Mouse (Mus musculus): Measurements from ENCODE around the gene Dbx2.

Gene Dbx2

DNA sequence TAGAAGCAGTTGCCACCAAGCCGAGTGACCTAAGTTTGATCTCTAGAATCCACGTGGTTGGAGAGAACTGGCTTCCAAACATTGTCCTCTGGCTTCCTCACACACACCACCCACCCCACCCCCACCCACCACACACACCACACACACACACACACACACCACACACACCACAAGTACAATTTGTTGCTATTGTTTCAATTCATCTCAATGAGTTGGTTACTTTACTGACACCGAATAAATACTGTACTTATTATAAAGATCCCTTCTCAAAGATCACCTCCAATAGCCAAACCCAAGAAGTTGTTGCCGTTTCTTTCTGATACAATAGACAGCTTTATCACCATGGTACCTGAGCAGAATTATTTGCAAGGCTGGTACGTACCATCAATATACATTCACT, at the start of gene Dbx2:
Dbx2 (minus strand) TSS at position 101 of the 400 bp plus-strand sequence.
- DNase-seq (ENCODE audit: low spot score in 2 of 2) = no peak

- DNase-seq (ENCODE audit: low spot score in 2 of 2) = no peak
Observed at GRCm38 (mm10) chr15:95702206-95702605, 46.4 kb upstream of the Dbx2 start.

GRCm38 (mm10) chr15:95701573-95701972, 45.8 kb upstream of the Dbx2 start:
- no peak for DNase-seq (ENCODE audit: low spot score in 2 of 2)

DNA sequence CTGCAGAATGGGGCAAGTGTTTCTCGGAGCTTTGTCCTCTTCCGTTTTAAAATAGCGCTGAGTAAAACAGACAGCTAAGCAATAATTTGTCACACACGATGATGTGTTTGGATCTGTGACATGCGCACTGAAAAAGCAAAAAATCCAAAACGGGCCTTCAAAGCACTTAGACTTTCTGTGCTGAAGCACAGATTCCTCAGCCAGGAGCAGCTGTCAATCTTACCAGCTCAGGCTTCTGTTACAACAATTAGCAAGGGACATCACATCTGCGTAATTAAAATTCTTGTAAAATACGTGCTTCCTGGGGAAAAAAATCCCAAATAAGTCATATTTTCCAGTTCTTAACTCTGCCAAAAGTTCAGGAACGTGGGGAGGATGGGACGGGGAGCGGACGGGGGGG, 43.6 kb upstream of the Dbx2 start:
- no peak for DNase-seq (ENCODE audit: low spot score in 2 of 2)

GRCm38 (mm10) chr15:95693759-95694158, 38.0 kb upstream of the Dbx2 start:
- no peak for DNase-seq (ENCODE audit: low spot score in 2 of 2)

DNA sequence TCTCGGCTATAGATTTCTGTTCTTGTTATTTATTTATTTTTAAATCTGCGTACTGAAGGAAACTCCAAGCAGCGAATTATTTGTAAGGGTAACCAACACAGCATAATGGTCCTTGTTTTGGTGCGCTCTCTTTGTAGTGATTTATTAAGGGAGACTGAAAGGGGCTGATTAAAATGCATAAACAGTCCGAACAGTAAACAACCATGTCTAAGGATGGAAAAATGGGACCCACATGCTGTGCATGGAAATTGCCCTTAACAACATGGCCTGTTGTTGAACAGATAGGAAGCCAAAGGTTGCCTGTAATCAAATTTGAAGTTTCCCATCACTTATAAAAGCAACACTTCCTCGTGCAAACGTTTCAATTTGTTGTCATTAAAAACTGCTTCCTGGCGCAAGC, 35.8 kb upstream of the Dbx2 start:
- no peak for DNase-seq (ENCODE audit: low spot score in 2 of 2)

GRCm38 (mm10) chr15:95691129-95691528, 35.4 kb upstream of the Dbx2 start:
- no peak for DNase-seq (ENCODE audit: low spot score in 2 of 2)

DNA sequence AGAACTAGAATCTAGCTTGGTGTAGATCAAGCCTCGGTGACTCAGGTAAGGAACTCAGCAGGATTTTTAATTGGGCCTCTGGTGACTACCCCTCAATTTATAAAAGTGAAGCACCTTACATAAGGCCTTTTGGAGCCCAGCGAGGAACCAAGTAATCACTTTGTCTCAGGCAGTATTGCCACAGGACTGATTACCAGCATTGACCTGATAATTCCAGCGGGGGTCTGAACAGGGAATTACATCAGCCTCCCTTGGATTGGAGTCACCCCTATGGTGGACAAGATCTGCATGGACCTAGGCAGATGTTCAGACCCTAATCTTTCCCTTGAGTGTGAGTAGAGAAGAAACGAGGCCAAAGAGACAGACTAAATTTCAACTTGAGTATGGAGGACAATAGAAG, 26.9 kb upstream of the Dbx2 start:
- DNase-seq (ENCODE audit: low spot score in 2 of 2) = no peak

- no peak for DNase-seq (ENCODE audit: low spot score in 2 of 2)
Observed at GRCm38 (mm10) chr15:95675645-95676044, 19.9 kb upstream of the Dbx2 start.

GRCm38 (mm10) chr15:95675176-95675575, 19.4 kb upstream of the Dbx2 start:
- no peak for DNase-seq (ENCODE audit: low spot score in 2 of 2)

DNA sequence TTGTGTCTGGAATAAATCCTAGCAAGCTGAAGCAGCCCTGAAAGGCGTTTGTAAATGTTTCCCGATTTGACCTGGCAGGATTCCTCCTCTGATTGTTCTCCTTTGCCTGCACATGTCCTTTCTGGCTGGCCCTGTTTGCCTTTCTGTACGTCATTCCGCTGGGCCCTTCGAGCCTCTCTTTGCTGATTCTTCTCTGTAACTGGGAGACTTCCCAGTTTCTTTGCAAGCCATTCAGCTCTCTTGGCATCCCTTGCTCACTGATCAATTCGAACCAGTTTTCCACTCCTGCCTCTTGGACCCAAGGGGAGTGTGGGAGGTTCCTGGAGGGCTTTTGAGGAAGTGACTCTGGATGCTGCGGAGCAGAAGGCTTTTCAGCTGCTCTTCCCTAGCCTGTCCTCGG, 11.4 kb upstream of the Dbx2 start:
- DNase-seq (ENCODE audit: low spot score in 2 of 2) = no peak

- no peak for DNase-seq (ENCODE audit: low spot score in 2 of 2)
Observed at GRCm38 (mm10) chr15:95665002-95665401, 9.2 kb upstream of the Dbx2 start.

DNA sequence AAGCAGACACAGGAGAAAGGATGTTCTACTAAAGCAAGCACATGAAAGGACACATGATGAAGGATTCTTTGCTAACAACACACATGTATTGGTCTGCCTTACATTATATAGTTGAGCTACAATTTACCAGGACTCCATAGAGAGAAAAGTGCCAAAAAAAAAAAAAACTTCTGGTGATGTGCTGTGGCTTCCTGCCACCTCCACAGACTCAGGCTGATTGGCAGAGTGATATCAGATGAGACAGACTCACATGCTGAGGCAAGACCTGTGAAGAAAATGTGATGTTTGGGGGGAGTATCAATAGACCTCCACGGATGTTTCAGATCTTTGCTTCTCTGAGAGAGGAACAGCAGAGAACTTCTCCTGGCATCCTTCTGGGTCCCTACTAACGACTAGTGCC, 6.0 kb upstream of the Dbx2 start:
- no peak for DNase-seq (ENCODE audit: low spot score in 2 of 2)

GRCm38 (mm10) chr15:95660368-95660767, 4.6 kb upstream of the Dbx2 start:
- no peak for DNase-seq (ENCODE audit: low spot score in 2 of 2)

DNA sequence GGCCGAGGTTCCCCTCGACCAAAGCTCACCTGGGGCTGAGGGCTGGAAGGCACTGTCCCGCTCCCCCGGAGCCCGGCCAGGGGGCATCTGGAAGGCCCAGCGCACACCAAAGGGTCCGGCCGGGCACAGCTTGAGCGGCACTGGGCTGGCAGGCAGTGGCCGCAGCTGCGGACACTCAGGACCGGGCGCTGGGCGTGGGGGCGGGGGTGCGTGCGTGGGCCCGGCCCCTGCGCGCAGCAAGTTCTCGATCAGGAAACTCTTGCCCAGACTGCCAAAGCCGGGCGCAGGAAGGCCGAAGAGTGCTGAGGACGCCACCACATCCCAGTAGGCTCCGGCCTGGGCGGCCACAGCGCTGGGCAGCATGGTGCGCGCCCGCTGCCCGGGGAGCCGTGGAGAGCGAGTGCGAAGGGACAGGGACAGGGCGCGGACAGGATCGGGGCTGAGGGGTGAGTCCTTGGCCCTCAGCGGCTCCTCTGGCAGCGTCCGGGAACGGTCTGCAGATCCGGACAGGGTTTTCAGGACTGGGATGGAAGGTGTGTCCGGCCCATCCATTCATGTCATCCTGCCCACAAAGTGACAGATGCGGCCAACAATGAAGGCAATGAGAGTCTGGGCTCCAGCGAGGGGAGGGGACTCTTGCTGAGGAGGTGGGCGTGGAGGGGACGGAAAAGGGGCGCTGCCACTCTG, 1.4 kb downstream of the Dbx2 start:
- DNase-seq (ENCODE audit: low spot score in 2 of 2) = no peak

DNA sequence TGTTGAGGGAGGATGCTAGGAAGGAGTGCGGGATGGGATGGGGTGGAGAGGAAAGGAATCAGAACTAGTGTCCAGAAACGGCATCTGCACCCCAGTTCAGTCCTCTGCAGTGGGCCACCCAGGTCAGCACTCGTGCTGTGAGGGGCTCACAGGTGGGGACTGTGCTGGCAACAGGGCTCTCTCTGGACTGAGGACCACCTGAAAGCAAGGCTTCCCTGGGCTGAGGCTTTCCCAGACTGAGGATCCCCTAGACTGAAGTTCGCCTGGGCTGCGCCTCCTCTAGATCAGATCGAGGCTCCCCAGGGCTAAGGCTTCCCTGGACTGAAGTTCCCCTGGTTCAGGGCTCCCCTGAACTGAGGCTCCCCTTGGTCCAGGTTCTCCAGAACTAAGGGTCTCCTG, 1.9 kb downstream of the Dbx2 start:
- DNase-seq (ENCODE audit: low spot score in 2 of 2) = no peak

GRCm38 (mm10) chr15:95652898-95653707, 2.7 kb downstream of the Dbx2 start:
- DNase-seq (ENCODE audit: low spot score in 2 of 2) = no peak

DNA sequence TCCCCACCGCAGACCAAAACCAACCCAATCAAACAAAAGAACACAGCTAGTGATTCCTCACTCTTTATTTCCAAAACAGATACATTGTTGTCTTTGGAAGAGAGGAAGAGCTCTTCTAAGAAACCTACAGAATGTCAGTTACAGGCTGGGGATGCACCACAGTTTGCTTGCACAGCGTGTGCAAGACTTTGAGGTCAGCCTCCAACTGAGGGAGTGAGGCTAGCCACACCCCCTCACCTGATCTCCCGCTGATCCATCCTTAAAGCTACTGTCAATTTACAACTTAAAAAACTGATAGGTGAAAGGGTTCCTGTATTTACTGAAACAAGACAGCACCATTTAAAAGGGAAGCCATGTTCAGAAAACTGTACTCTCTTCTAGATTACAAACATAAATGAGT, 3.9 kb downstream of the Dbx2 start:
- no peak for DNase-seq (ENCODE audit: low spot score in 2 of 2)

DNA sequence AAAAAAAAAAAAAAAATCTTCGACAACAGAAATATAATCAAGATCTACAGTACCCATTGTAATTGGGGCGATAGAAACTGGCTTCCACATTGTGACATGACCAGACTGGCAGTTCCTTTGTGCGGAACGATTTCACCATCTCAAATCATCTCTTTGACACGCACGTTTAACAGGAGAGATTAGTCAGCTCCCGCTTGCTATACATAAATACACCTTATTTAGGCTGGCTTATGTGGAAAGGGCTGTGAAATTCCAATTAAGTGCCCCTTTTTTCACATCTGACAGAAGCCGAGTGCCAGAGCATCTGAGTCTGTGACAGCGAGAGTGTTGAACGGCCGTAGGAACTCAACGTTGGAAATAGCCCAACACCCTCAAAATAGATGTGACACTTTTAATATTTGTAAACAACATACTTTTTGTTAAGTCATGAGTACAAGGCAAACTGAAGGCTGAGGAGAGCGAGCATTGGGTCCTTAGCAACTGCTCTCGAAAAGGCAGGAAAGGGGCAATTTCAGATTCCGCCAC, 12.2 kb downstream of the Dbx2 start:
- no peak for DNase-seq (ENCODE audit: low spot score in 2 of 2)

- no peak for DNase-seq (ENCODE audit: low spot score in 2 of 2)
Observed at GRCm38 (mm10) chr15:95640347-95640746, 15.4 kb downstream of the Dbx2 start.

GRCm38 (mm10) chr15:95639829-95640134, 16.0 kb downstream of the Dbx2 start:
- DNase-seq (ENCODE audit: low spot score in 2 of 2) = no peak

DNA sequence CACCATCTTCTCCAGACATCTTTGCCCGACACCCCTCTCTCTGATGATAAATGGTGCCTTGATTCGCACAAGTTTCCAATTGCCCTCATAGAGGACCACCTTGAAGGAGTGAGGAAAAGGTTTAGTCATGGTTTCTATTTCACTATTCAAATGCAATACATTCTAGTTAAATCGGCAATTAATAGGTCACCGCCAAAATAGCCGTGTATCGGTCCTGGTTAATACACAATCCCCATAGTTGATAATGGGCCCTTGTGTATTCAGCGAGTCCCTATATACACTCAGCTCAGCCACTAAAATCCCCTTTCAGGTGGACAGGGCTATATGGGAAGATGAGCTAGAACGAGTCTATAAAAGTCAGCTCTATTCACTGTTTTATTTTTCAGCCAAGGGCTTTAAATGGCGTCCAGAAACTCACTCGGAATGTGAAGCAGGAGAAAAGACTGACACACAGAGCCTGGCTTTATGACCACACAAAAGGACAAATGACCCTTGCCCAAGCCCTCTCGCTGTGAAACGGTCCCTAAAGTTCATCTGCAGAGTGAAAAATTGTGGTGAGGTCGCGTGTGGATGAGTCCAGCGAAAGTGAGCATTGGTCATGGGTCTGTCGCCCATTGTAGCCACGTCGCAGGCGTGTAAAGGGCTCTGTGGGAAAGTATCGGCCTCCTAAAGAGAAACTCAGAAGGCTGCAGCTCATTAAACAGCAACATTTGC, 16.5 kb downstream of the Dbx2 start:
- no peak for DNase-seq (ENCODE audit: low spot score in 2 of 2)

DNA sequence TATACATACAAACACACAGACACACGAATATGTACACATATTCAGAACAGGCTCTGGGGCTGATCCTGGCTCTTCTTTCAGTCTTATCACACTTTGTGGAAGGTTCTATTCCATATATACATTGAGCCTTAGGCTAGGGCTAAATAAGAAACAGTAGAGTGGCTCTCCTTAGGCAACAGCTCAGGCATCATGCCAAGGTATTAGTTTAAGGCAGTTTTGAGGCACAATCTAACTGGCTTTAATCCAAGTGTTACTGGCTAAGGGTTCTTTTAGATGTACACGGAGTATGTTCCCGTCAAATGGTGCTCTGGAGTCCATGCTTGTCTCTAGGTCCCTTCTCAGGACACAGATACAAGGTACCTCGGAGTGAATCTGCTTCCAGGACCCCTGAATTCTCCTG, 31.4 kb downstream of the Dbx2 start:
- DNase-seq (ENCODE audit: low spot score in 2 of 2) = no peak
